Mouse (Mus musculus) neural tube, embryonic 11.5 days (tissue): ENCODE measurements around the gene Uvrag. TPM values are rescaled to one million over a fixed set of nuclear protein-coding genes. Genes with fewer than 3 reads are reported as not detected.
A peak's percentile ranks its signal among the peaks of the same experiment; 100 is the strongest.

Source experiments
- ATAC-seq: fragments of 200-750 bp; cut with Nextera tagmentation; 2 replicates; pipeline ENCODE4 v1.8.0; 2017; ENCODE audit warnings: moderate number of reproducible peaks, mild to moderate bottlenecking, moderate TSS enrichment, moderate library complexity; ENCODE audit not compliant: insufficient read depth, low FRiP score, low TSS enrichment
- DNase-seq: peaks from one replicate; pipeline ENCODE4 v3.0.0-alpha.2; 2015; ENCODE audit warnings: low spot score
- H3K27ac ChIP-seq: fragments of 300-500 bp; sonication (generic); 2 replicates; pipeline ENCODE4 v1.5.1; 2014; ENCODE audit warnings: low read depth, mild to moderate bottlenecking, low read length
- H3K27me3 ChIP-seq: fragments of 300-500 bp; sonication (generic); 2 replicates; pipeline ENCODE4 v1.6.1; 2014; ENCODE audit warnings: mild to moderate bottlenecking, low read length, mixed read lengths; ENCODE audit not compliant: control insufficient read depth, insufficient read depth
- H3K36me3 ChIP-seq: fragments of 300-500 bp; sonication (generic); 2 replicates; pipeline ENCODE4 v1.6.1; 2014; ENCODE audit warnings: mild to moderate bottlenecking, low read length, moderate library complexity, mixed read lengths; ENCODE audit not compliant: control insufficient read depth, insufficient read depth
- H3K4me1 ChIP-seq: fragments of 300-500 bp; sonication (generic); 2 replicates; pipeline ENCODE4 v1.6.1; 2014; ENCODE audit warnings: low read length, mixed read lengths; ENCODE audit not compliant: control insufficient read depth, insufficient read depth
- H3K4me2 ChIP-seq: fragments of 300-500 bp; sonication (generic); 2 replicates; pipeline ENCODE4 v1.6.1; 2014; ENCODE audit warnings: low read depth, mild to moderate bottlenecking, moderate library complexity
- H3K4me3 ChIP-seq: fragments of 300-500 bp; sonication (generic); 2 replicates; pipeline ENCODE4 v1.5.1; 2014; ENCODE audit warnings: low read depth, low read length
- H3K9ac ChIP-seq: fragments of 300-500 bp; sonication (generic); 2 replicates; pipeline ENCODE4 v1.6.1; 2014; ENCODE audit warnings: mild to moderate bottlenecking, low read length
- H3K9me3 ChIP-seq: fragments of 300-500 bp; sonication (generic); 2 replicates; pipeline ENCODE4 v1.6.1; 2016; ENCODE audit warnings: low read length; ENCODE audit not compliant: control insufficient read depth
- WGBS: fragments of 180-500 bp; shearing (Covaris S2); extraction: QIAGEN DNeasy Blood & Tissue Kit; methylation state at CpG from one replicate; pipeline ENCODE4 v1.1.7; 2014; 5-methylcytosine and 5-hydroxymethylcytosine counted together
- polyA plus RNA-seq: library from polyadenylated mRNA; unstranded; fragments of >200 nt; fragmentation: Nextera tagmentation; extraction: Ambion mirVana; gene quantifications from 2 replicates; pipeline ENCODE4 v1.2.1, GENCODE M21; 2014

Uvrag gene
- polyA plus RNA-seq, 1 experiment from 2014 or later, result 12.0 TPM

GRCm38 (mm10) chr7:98939194-98939593 is 201.7 kb downstream of the Uvrag start:
- no peak for DNase-seq
- Histone ChIP-seq H3K4me3 (no peak overlapping the region), H3K4me1 (peaks cover 9% of the 10 kb centered on the region), H3K27ac (no peak overlapping the region), H3K9me3 (no peaks in the 10 kb centered on the region), H3K36me3 (no peaks in the 10 kb centered on the region), H3K27me3 (no peaks in the 10 kb centered on the region), H3K9ac (no peak overlapping the region), H3K4me2 (no peak overlapping the region)
- 87% methylated on average over 6 of the region's 6 CpGs for WGBS
- no peak for ATAC-seq

- no peaks in the 10 kb centered on the region for H3K36me3 ChIP-seq
- DNase-seq, result no peak
- WGBS, result 94% methylated on average over 7 of the region's 7 CpGs
- H3K27ac ChIP-seq, result no peak overlapping the region
- H3K4me1 ChIP-seq, result peaks cover 9% of the 10 kb centered on the region
- H3K27me3 ChIP-seq, result no peaks in the 10 kb centered on the region
- no peak overlapping the region for H3K9ac ChIP-seq
- H3K9me3 ChIP-seq, result no peaks in the 10 kb centered on the region
- no peak overlapping the region for H3K4me2 ChIP-seq
- no peak for ATAC-seq
- no peak overlapping the region for H3K4me3 ChIP-seq
These were observed 202.3 kb downstream of the Uvrag start for GRCm38 (mm10) chr7:98938621-98939020.

- DNase-seq (no peak), ATAC-seq (no peak)
- Histone ChIP-seq H3K4me1 (peaks cover 9% of the 10 kb centered on the region), H3K27ac (no peak overlapping the region), H3K36me3 (no peaks in the 10 kb centered on the region), H3K9ac (no peak overlapping the region), H3K27me3 (no peaks in the 10 kb centered on the region), H3K4me2 (no peak overlapping the region), H3K4me3 (no peak overlapping the region), H3K9me3 (no peaks in the 10 kb centered on the region)
- WGBS, result 35% methylated on average over 20 of the region's 20 CpGs
These were observed 203.7 kb downstream of the Uvrag start for GRCm38 (mm10) chr7:98937079-98937813.

- Histone ChIP-seq H3K4me3 (no peak overlapping the region), H3K4me1 (peaks cover 9% of the 10 kb centered on the region), H3K9ac (no peak overlapping the region), H3K27me3 (no peaks in the 10 kb centered on the region), H3K9me3 (no peaks in the 10 kb centered on the region), H3K36me3 (no peaks in the 10 kb centered on the region), H3K4me2 (no peak overlapping the region), H3K27ac (no peak overlapping the region)
- ATAC-seq (no peak), DNase-seq (no peak)
- 85% methylated on average over 6 of the region's 6 CpGs for WGBS
These were observed 205.2 kb downstream of the Uvrag start for GRCm38 (mm10) chr7:98935757-98936156.

- no peak overlapping the region for H3K9ac ChIP-seq
- no peak overlapping the region for H3K4me2 ChIP-seq
- H3K9me3 ChIP-seq, result no peaks in the 10 kb centered on the region
- peaks cover 9% of the 10 kb centered on the region for H3K4me1 ChIP-seq
- no peak for ATAC-seq
- no peak overlapping the region for H3K27ac ChIP-seq
- WGBS, result 88% methylated on average over 10 of the region's 10 CpGs
- no peak overlapping the region for H3K4me3 ChIP-seq
- no peaks in the 10 kb centered on the region for H3K27me3 ChIP-seq
- H3K36me3 ChIP-seq, result no peaks in the 10 kb centered on the region
- no peak for DNase-seq
These were observed 205.7 kb downstream of the Uvrag start for GRCm38 (mm10) chr7:98935193-98935592.

- ATAC-seq, result no peak
- H3K4me2 ChIP-seq, result no peak overlapping the region
- no peak overlapping the region for H3K4me3 ChIP-seq
- no peak for DNase-seq
- H3K27ac ChIP-seq, result no peak overlapping the region
- H3K4me1 ChIP-seq, result peaks cover 12% of the 10 kb centered on the region
- no peak overlapping the region for H3K9ac ChIP-seq
- H3K27me3 ChIP-seq, result no peaks in the 10 kb centered on the region
- no peaks in the 10 kb centered on the region for H3K36me3 ChIP-seq
- 70% methylated on average over 7 of the region's 7 CpGs for WGBS
- H3K9me3 ChIP-seq, result no peaks in the 10 kb centered on the region
These were observed 212.5 kb downstream of the Uvrag start for GRCm38 (mm10) chr7:98928336-98929025.

- ATAC-seq (no peak), DNase-seq (no peak)
- no peaks in the 10 kb centered on the region for H3K9me3 ChIP-seq
- H3K4me1 ChIP-seq, result peaks cover 12% of the 10 kb centered on the region
- H3K36me3 ChIP-seq, result no peaks in the 10 kb centered on the region
- H3K4me3 ChIP-seq, result no peak overlapping the region
- 73% methylated on average over 10 of the region's 10 CpGs for WGBS
- H3K27ac ChIP-seq, result no peak overlapping the region
- H3K9ac ChIP-seq, result no peak overlapping the region
- H3K4me2 ChIP-seq, result no peak overlapping the region
- no peaks in the 10 kb centered on the region for H3K27me3 ChIP-seq
These were observed 213.9 kb downstream of the Uvrag start for GRCm38 (mm10) chr7:98926906-98927528.

GRCm38 (mm10) chr7:98924380-98924869 is 216.5 kb downstream of the Uvrag start:
- Histone ChIP-seq H3K9me3 (no peaks in the 10 kb centered on the region), H3K4me1 (peaks cover 12% of the 10 kb centered on the region), H3K4me2 (peak overlapping the region; percentile 30; the same call in 1 of the 2 replicates), H3K27me3 (no peaks in the 10 kb centered on the region), H3K36me3 (no peaks in the 10 kb centered on the region), H3K9ac (peak overlapping the region; percentile 48), H3K4me3 (no peak overlapping the region), H3K27ac (peak overlapping the region; percentile 70)
- 25% methylated on average over 18 of the region's 18 CpGs for WGBS
- ATAC-seq, result no peak
- DNase-seq, result peak; percentile 48
